Mouse (Mus musculus) hindbrain, embryonic 16.5 days (tissue): Measurements from ENCODE around the gene Foxp1. TPM values are rescaled to one million over a fixed set of nuclear protein-coding genes. Genes with fewer than 3 reads are reported as not detected.
A peak's percentile ranks its signal among the peaks of the same experiment; 100 is the strongest.

Experiments
- ATAC-seq: fragments of 200-750 bp; cut with Nextera tagmentation; 2 replicates; pipeline ENCODE4 v1.8.0; 2017; ENCODE audit warnings: moderate TSS enrichment, moderate library complexity
- H3K27ac ChIP-seq: fragments of 300-500 bp; sonication (generic); 2 replicates; pipeline ENCODE4 v1.5.1; 2014; ENCODE audit warnings: low read depth, mild to moderate bottlenecking, control low read depth, low read length, moderate library complexity
- H3K27me3 ChIP-seq: fragments of 300-500 bp; sonication (generic); replicated peaks from 2 replicates; pipeline ENCODE4 v1.6.1; 2014; ENCODE audit warnings: low read length; ENCODE audit not compliant: control insufficient read depth, insufficient read depth
- H3K36me3 ChIP-seq: fragments of 300-500 bp; sonication (generic); 2 replicates; pipeline ENCODE4 v1.6.1; 2014; ENCODE audit warnings: mild to moderate bottlenecking, low read length, moderate library complexity, mixed read lengths; ENCODE audit not compliant: control insufficient read depth, insufficient read depth
- H3K4me1 ChIP-seq: fragments of 300-500 bp; sonication (generic); 2 replicates; pipeline ENCODE4 v1.6.1; 2014; ENCODE audit warnings: low read depth, low read length; ENCODE audit not compliant: control insufficient read depth, insufficient read depth
- H3K4me2 ChIP-seq: fragments of 300-500 bp; sonication (generic); 2 replicates; pipeline ENCODE4 v1.6.1; 2014; ENCODE audit warnings: mild to moderate bottlenecking, low read length, control low read depth, moderate library complexity
- H3K4me3 ChIP-seq: fragments of 300-500 bp; sonication (generic); 2 replicates; pipeline ENCODE4 v1.5.1; 2014; ENCODE audit warnings: mild to moderate bottlenecking, low read length, control low read depth, moderate library complexity
- H3K9ac ChIP-seq: fragments of 300-500 bp; sonication (generic); 2 replicates; pipeline ENCODE4 v1.6.1; 2014; ENCODE audit warnings: low read depth, mild to moderate bottlenecking, control low read depth, low read length, moderate library complexity
- H3K9me3 ChIP-seq: fragments of 300-500 bp; sonication (generic); 2 replicates; pipeline ENCODE4 v1.6.1; 2014; ENCODE audit warnings: mild to moderate bottlenecking, low read length, moderate library complexity; ENCODE audit not compliant: control insufficient read depth
- WGBS: fragments of 180-500 bp; shearing (Covaris S2); extraction: QIAGEN DNeasy Blood & Tissue Kit; methylation state at CpG from one replicate; pipeline ENCODE4 v1.1.7; 2014; 5-methylcytosine and 5-hydroxymethylcytosine counted together
- polyA plus RNA-seq: library from polyadenylated mRNA; unstranded; fragments of >200 nt; fragmentation: Nextera tagmentation; extraction: Ambion mirVana; gene quantifications from 2 replicates; pipeline ENCODE4 v1.2.1, GENCODE M21; 2015

The Foxp1 gene
- polyA plus RNA-seq, 1 experiment from 2014 or later = 47.8 TPM

DNA sequence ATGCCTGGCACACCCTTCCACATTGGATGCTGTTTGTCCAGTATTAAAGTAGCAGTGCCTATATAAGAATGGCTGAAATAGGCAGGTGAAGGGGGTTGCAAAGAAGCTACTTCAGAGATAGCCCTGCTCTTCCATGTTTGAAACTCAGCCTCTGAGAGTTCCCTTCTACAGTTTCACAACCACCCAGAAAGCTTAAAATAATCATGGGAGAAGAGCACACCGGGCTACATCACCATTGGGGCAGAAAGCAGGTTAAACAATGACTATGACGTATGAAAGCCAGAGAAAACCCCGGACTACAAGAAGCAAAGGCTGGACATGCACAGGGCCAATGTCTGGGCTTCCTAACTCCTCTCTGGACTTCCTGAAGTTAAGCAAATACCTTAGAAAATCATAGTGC is 250.3 kb downstream of the Foxp1 start:
- WGBS = 79% methylated on average over 3 of the region's 3 CpGs
- no peak overlapping the region for H3K4me2 ChIP-seq
- H3K27me3 ChIP-seq = no peaks in the 10 kb centered on the region
- no peaks in the 10 kb centered on the region for H3K9me3 ChIP-seq
- no peaks in the 10 kb centered on the region for H3K36me3 ChIP-seq
- H3K4me1 ChIP-seq = peaks cover 5% of the 10 kb centered on the region; the same call in 1 of the 2 replicates
- ATAC-seq = no peak
- no peak overlapping the region for H3K9ac ChIP-seq
- no peak overlapping the region for H3K4me3 ChIP-seq
- no peak overlapping the region for H3K27ac ChIP-seq

DNA sequence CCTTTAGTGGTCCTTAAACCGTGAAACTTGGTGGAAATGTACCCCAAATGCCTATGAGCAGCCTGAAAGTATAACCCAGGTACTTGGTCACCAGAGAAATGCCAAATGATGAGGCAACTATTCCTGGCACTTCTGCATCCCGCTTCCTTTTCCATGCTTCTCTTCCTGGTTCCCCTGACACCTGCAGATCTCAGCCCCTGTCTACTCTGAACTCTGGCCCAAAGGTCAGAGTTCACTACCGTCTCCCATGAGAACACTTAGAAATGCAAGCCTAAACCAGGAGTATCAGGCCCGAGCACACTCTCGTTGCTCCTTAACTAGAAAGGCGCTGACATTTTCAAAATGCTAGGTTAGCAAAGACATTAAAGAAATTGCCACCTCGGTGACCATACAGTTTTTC is 250.8 kb downstream of the Foxp1 start:
- ATAC-seq = no peak
- no peak overlapping the region for H3K27ac ChIP-seq
- H3K9ac ChIP-seq = no peak overlapping the region
- 81% methylated on average over 7 of the region's 7 CpGs for WGBS
- H3K27me3 ChIP-seq = no peaks in the 10 kb centered on the region
- H3K36me3 ChIP-seq = no peaks in the 10 kb centered on the region
- H3K4me2 ChIP-seq = no peak overlapping the region
- H3K4me1 ChIP-seq = peaks cover 5% of the 10 kb centered on the region; the same call in 1 of the 2 replicates
- H3K4me3 ChIP-seq = no peak overlapping the region
- no peaks in the 10 kb centered on the region for H3K9me3 ChIP-seq

DNA sequence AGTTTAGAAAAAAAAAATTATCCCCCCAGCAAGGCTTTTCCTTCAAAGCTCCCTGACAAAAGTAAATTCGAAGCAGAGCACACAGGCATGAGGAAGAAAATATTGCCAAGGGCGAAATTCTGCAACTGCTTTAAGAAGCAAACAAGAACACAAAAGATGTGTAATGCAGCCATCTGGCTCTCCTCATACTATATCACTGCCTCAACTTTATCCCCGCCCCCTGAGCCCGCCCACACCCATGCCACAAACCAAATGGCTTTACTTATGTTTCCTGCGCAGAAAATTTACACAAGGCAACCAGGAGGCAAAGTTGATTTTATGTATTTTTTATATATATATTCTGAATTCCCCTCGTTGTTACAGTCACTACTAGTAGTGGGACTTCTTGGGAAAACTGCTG is 252.6 kb downstream of the Foxp1 start:
- ATAC-seq = no peak
- WGBS = 83% methylated on average over 6 of the region's 6 CpGs
- H3K27ac ChIP-seq = no peak overlapping the region
- no peaks in the 10 kb centered on the region for H3K9me3 ChIP-seq
- H3K9ac ChIP-seq = no peak overlapping the region
- H3K4me3 ChIP-seq = no peak overlapping the region
- no peaks in the 10 kb centered on the region for H3K27me3 ChIP-seq
- peaks cover 16% of the 10 kb centered on the region for H3K4me1 ChIP-seq
- H3K4me2 ChIP-seq = no peak overlapping the region
- H3K36me3 ChIP-seq = no peaks in the 10 kb centered on the region

GRCm38 (mm10) chr6:99268171-99269061 is 254.1 kb downstream of the Foxp1 start:
- H3K9me3 ChIP-seq = no peaks in the 10 kb centered on the region
- no peak overlapping the region for H3K9ac ChIP-seq
- 38% methylated on average over 20 of the region's 20 CpGs for WGBS
- no peak overlapping the region for H3K4me3 ChIP-seq
- no peak overlapping the region for H3K27ac ChIP-seq
- peaks cover 4% of the 10 kb centered on the region for H3K27me3 ChIP-seq
- peaks cover 18% of the 10 kb centered on the region for H3K4me1 ChIP-seq
- peak; percentile 59 for ATAC-seq
- no peaks in the 10 kb centered on the region for H3K36me3 ChIP-seq
- no peak overlapping the region for H3K4me2 ChIP-seq

DNA sequence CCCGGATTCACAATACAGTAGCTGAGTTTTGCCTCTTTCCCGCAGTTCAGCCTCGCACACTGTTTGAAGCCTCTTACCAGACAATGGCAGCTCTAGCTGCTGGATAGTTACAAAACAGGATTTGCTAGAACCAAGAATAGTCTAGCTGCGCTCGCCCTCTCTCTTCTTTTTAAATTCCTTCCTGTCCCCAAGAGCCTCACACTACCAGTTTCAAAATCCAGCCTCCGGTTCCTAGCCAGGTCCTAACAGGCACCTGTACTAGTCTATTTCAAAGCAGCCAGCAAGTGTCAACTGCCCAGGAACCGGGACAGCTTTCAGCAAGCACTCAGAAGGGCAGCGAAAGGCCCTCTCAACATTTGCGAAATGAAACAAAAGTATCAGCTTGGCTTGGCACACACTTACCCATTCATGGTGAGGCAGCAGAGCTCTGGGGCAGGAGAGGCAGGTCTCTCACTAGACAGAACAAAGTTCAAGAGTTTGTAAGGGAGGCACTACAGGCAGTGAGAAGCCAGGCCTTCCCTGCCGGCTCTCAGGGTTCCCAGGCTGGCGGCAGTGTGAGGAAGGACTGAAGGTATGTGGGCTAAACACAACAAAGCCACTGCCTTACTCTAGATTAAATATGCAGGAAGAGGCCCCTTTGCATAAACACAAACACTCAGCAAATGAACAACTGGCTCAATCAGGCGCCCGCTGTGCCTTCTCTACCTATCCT is 256.4 kb downstream of the Foxp1 start:
- H3K36me3 ChIP-seq = no peaks in the 10 kb centered on the region
- peak overlapping the region; percentile 42 for H3K27ac ChIP-seq
- H3K27me3 ChIP-seq = peaks cover 4% of the 10 kb centered on the region
- H3K9ac ChIP-seq = peak overlapping the region; percentile 38
- ATAC-seq = peak; percentile 51; the same call in 1 of the 2 replicates
- peak overlapping the region; percentile 39 for H3K4me2 ChIP-seq
- no peaks in the 10 kb centered on the region for H3K9me3 ChIP-seq
- WGBS = 30% methylated on average over 13 of the region's 13 CpGs
- no peak overlapping the region; the same call in 1 of the 2 replicates for H3K4me3 ChIP-seq
- H3K4me1 ChIP-seq = peaks cover 18% of the 10 kb centered on the region

- WGBS = 29% methylated on average over 4 of the region's 4 CpGs
- ATAC-seq = no peak
- Histone ChIP-seq H3K9ac (no peak overlapping the region), H3K4me2 (no peak overlapping the region), H3K4me3 (no peak overlapping the region), H3K27ac (no peak overlapping the region), H3K9me3 (no peaks in the 10 kb centered on the region), H3K27me3 (peaks cover 4% of the 10 kb centered on the region), H3K36me3 (no peaks in the 10 kb centered on the region), H3K4me1 (peaks cover 18% of the 10 kb centered on the region)
Measured at GRCm38 (mm10) chr6:99265173-99265572, 257.3 kb downstream of the Foxp1 start.

DNA sequence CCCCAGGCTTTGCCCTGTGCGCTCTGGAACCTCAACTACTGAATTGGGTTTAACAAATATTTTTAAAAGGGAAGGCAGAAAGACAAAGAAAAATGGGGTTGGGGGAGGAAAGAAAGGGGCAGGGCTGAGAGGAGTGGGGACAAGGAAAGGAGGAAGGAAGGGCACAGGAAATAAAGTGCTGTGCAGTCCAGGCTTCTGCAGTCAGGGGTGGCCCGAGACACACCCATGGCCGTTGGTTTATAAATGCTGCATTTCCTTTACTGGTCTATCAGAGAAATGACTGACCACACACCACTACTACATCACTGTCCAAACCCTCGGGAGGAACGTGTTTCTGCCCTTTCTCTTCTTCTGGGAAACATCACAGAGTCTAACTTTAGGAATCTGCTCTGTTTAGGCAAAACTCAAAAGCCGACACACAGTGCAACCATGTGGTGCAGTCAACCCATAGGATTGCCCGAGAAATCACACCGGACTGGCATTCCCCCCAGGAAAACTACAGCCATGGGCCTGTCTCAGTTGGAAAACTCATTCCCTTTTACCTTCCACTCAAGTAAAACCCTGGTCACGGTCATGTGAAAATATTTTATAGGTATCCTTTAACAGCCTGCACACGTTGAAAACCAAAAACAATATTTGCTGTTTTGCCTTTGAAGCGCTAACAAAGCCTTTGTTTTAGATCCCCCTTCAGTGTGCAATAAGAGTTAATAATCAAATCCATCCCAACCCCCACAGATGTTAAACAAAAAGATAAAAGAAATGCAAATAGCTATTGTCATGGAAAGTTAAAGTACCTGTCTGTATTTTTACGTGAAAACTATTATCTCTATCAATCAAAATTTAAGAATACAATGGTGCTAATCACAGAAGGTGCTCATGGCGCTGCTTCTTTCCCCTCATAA is 258.1 kb downstream of the Foxp1 start:
- Histone ChIP-seq H3K9me3 (no peaks in the 10 kb centered on the region), H3K36me3 (no peaks in the 10 kb centered on the region), H3K4me2 (no peak overlapping the region), H3K9ac (no peak overlapping the region), H3K4me3 (no peak overlapping the region), H3K4me1 (peaks cover 18% of the 10 kb centered on the region), H3K27ac (no peak overlapping the region), H3K27me3 (peaks cover 4% of the 10 kb centered on the region)
- WGBS = 32% methylated on average over 13 of the region's 13 CpGs
- no peak for ATAC-seq

DNA sequence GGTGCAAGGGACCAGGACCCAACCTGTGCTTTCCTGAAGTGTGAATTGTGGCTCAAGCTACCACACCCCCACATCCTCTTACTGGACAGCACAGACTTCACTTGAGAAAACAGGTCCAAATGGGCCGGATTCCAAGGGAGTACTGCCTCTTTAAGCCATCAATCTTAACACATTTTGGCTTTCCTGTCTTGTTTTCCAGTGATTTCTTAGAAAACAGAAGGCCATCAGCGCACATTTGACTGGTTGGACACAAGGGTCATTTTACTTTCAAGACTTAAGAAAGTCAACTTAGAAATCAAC is 258.7 kb downstream of the Foxp1 start:
- Histone ChIP-seq H3K4me2 (no peak overlapping the region), H3K4me3 (no peak overlapping the region)

More for the DNA sequence above, 258.7 kb downstream of the Foxp1 start:
- no peak for ATAC-seq
- Histone ChIP-seq H3K4me1 (peaks cover 18% of the 10 kb centered on the region), H3K27me3 (peaks cover 4% of the 10 kb centered on the region), H3K36me3 (no peaks in the 10 kb centered on the region), H3K9me3 (no peaks in the 10 kb centered on the region), H3K27ac (no peak overlapping the region), H3K9ac (no peak overlapping the region)
- WGBS = 52% methylated on average over 2 of the region's 2 CpGs
